Mouse (Mus musculus) ES-E14 (cell line): ENCODE results near the gene Hebp1.

ENCODE experiments used
- HCFC1 ChIP-seq: IDR thresholded peaks from 2 replicates; pipeline ENCODE4 v1.6.1; 2012; ENCODE audit warnings: low read length, inconsistent platforms, borderline replicate concordance; ENCODE audit not compliant: insufficient read depth
- MAFK ChIP-seq: IDR thresholded peaks from 2 replicates; pipeline ENCODE4 v1.6.1; 2014; ENCODE audit warnings: mild to moderate bottlenecking, low read depth, low read length, inconsistent platforms; ENCODE audit not compliant: insufficient read depth
- ZC3H11A ChIP-seq: IDR thresholded peaks from 2 replicates; pipeline ENCODE4 v1.6.1; 2012; ENCODE audit warnings: low read depth, mild to moderate bottlenecking, inconsistent platforms, low read length, borderline replicate concordance
- ZNF384 ChIP-seq: IDR thresholded peaks from 2 replicates; pipeline ENCODE4 v1.6.1; 2012; ENCODE audit warnings: low read depth, low read length, inconsistent platforms

- TF ChIP-seq ZNF384: no peak
- TF ChIP-seq HCFC1: no peak
- no peak for TF ChIP-seq MAFK
- TF ChIP-seq ZC3H11A: no peak
Measured at GRCm38 (mm10) chr6:135107014-135107413, 90.8 kb downstream of the Hebp1 start.
